Mouse (Mus musculus) cerebellum, adult 2 months (tissue): ENCODE measurements around the gene Mns1. TPM values are rescaled to one million over a fixed set of nuclear protein-coding genes. Genes with fewer than 3 reads are reported as not detected.

ENCODE experiments used
- DNase-seq, 2 experiments: peaks; one replicate each; pipeline ENCODE4 v3.0.0; 2021
- H3K27ac ChIP-seq: fragments of 200-500 bp; 2 replicates; pipeline ENCODE4 v1.5.1; 2012; ENCODE audit warnings: low read length, control low read depth, inconsistent platforms; ENCODE audit not compliant: insufficient read depth
- H3K27me3 ChIP-seq: fragments of 200-500 bp; 2 replicates; pipeline ENCODE4 v1.6.1; 2012; ENCODE audit warnings: inconsistent platforms, mild to moderate bottlenecking, low read length, moderate library complexity; ENCODE audit not compliant: control insufficient read depth, insufficient read depth
- H3K4me1 ChIP-seq: fragments of 200-500 bp; 2 replicates; pipeline ENCODE4 v1.6.1; 2011; ENCODE audit warnings: low read length; ENCODE audit not compliant: control insufficient read depth, insufficient read depth
- H3K4me3 ChIP-seq: fragments of 200-500 bp; replicated peaks from 2 replicates; pipeline ENCODE3; 2011; ENCODE audit warnings: mild to moderate bottlenecking, low read depth, low read length, control low read depth; ENCODE audit not compliant: insufficient read depth
- CTCF ChIP-seq: fragments of 200-500 bp; IDR thresholded peaks from 2 replicates; pipeline ENCODE4 v1.5.1; 2011; ENCODE audit warnings: low read depth, mild to moderate bottlenecking, control low read depth, low read length, moderate library complexity, borderline replicate concordance; ENCODE audit not compliant: insufficient read depth
- POLR2A ChIP-seq: fragments of 200-500 bp; IDR thresholded peaks from 2 replicates; pipeline ENCODE4 v1.6.1; 2011; ENCODE audit warnings: low read length, control low read depth, borderline replicate concordance; ENCODE audit not compliant: insufficient read depth
- WGBS: fragments of 180-500 bp; shearing (Covaris S2); methylation state at CpG from one replicate; pipeline ENCODE4 v1.1.7; 2018; 5-methylcytosine and 5-hydroxymethylcytosine counted together
- polyA plus RNA-seq: library from polyadenylated mRNA; depleted of rRNA; stranded (reverse); fragments of >200 nt; gene quantifications from 2 replicates; pipeline ENCODE4 v1.2.3, GENCODE M21; 2012

Mns1 gene
- polyA plus RNA-seq, 1 experiment, result 1.4 TPM

- Histone ChIP-seq H3K4me3 (no peak overlapping the region), H3K27ac (no peak overlapping the region), H3K4me1 (no peaks in the 10 kb centered on the region), H3K27me3 (no peaks in the 10 kb centered on the region)
- DNase-seq, result no peak
- WGBS, result 68% methylated on average over 6 of the region's 6 CpGs
- TF ChIP-seq CTCF, result no peak
- no peak for TF ChIP-seq POLR2A
Observed at GRCm38 (mm10) chr9:72403421-72403820, 34.4 kb upstream of the Mns1 start.

- no peak overlapping the region for H3K27ac ChIP-seq
- DNase-seq, result no peak
- no peaks in the 10 kb centered on the region for H3K27me3 ChIP-seq
- 87% methylated on average over 8 of the region's 8 CpGs for WGBS
- no peaks in the 10 kb centered on the region for H3K4me1 ChIP-seq
- TF ChIP-seq POLR2A (no peak), CTCF (no peak)
- H3K4me3 ChIP-seq, result no peak overlapping the region
Observed at GRCm38 (mm10) chr9:72404446-72404845, 33.4 kb upstream of the Mns1 start.

GRCm38 (mm10) chr9:72404934-72405333 is 32.9 kb upstream of the Mns1 start:
- no peak for DNase-seq
- H3K4me1 ChIP-seq, result no peaks in the 10 kb centered on the region
- TF ChIP-seq POLR2A (no peak), CTCF (no peak)
- no peaks in the 10 kb centered on the region for H3K27me3 ChIP-seq
- WGBS, result 95% methylated on average over 3 of the region's 3 CpGs
- H3K27ac ChIP-seq, result no peak overlapping the region
- no peak overlapping the region for H3K4me3 ChIP-seq

DNA sequence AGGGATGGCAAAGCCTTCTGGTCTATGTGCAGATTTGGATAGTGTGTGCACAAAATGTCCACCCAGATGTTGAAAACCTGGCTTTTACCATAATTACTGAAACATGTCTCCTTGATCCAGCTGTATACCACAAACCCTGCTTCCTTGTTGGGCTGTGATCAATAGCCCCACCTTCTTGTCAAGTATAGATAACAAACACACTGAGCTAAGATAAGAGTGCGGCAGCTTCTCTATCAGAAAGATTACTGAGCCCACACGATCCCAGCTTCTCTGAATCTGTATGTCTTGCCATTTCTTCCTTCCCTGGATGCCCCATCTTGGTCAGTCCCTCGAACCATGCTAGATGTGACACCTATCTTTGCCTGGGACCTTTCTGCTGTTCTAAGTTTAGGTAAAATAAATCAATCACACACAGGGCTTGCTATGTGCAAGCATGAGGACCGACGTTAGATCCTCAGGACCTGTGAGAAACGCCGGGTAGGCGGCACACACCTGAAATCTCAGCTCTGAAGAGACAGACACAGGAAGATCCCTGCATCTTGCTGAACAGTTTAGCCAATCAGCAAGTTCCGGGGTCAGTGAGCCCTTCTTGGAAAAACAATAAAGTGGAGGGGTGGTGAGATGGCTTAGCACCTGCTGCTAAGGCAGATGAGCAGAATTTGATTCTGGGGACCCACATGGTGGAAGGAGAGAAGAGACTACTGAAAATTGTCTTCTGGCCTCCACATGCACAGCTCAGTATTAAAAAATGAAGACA is 31.8 kb upstream of the Mns1 start:
- H3K4me1 ChIP-seq, result no peaks in the 10 kb centered on the region
- no peak overlapping the region for H3K4me3 ChIP-seq
- H3K27ac ChIP-seq, result no peak overlapping the region
- H3K27me3 ChIP-seq, result no peaks in the 10 kb centered on the region
- no peak for DNase-seq
- TF ChIP-seq CTCF (no peak), POLR2A (no peak)
- WGBS, result 92% methylated on average over 9 of the region's 9 CpGs

- Histone ChIP-seq H3K4me3 (peak overlapping the region; percentile 54), H3K4me1 (no peaks in the 10 kb centered on the region), H3K27ac (no peak overlapping the region), H3K27me3 (no peaks in the 10 kb centered on the region)
- no peak for TF ChIP-seq POLR2A
- TF ChIP-seq CTCF, result peak; percentile 96
- peak; percentile 67 to 83 for DNase-seq
- WGBS, result 4% methylated on average over 12 of the region's 12 CpGs
Observed at GRCm38 (mm10) chr9:72408131-72408586, 29.7 kb upstream of the Mns1 start.

- TF ChIP-seq POLR2A (no peak), CTCF (no peak)
- Histone ChIP-seq H3K4me3 (no peak overlapping the region), H3K4me1 (no peaks in the 10 kb centered on the region), H3K27ac (no peak overlapping the region), H3K27me3 (no peaks in the 10 kb centered on the region)
- no peak for DNase-seq
- 60% methylated on average over 15 of the region's 15 CpGs for WGBS
Observed at GRCm38 (mm10) chr9:72409381-72410225, 28.2 kb upstream of the Mns1 start.

DNA sequence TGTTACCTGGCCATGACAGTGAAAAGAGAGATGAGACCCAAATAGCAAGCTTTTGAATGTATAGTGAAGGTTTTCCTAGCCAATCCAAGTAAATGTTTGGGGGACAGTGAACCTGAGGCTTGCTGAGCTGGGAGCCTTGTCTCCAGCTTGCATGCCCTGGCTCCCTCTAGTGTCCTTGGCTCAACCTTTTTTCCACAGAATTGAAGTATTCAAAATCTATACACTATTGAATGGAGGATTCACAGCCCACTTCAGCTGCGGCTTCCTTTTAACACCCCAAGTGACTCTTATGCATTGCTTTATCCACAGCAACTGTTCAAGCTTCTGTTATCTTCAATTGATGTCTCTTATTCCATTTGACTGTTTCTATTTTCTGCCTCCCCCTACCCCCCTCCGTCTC is 26.1 kb upstream of the Mns1 start:
- TF ChIP-seq POLR2A (no peak), CTCF (peak; percentile 21; the same call in 1 of the 2 replicates)
- no peak for DNase-seq
- Histone ChIP-seq H3K4me1 (no peaks in the 10 kb centered on the region), H3K27ac (no peak overlapping the region), H3K27me3 (no peaks in the 10 kb centered on the region), H3K4me3 (no peak overlapping the region)
- 89% methylated on average over 2 of the region's 2 CpGs for WGBS
